Mouse (Mus musculus): ENCODE data around the gene Sost. TPM values are rescaled to one million over a fixed set of nuclear protein-coding genes. Genes with fewer than 3 reads are reported as not detected.

The Sost gene
- 0.25 TPM for polyA plus RNA-seq (2012; fragmentation: generic; extraction: Trizol)

DNA sequence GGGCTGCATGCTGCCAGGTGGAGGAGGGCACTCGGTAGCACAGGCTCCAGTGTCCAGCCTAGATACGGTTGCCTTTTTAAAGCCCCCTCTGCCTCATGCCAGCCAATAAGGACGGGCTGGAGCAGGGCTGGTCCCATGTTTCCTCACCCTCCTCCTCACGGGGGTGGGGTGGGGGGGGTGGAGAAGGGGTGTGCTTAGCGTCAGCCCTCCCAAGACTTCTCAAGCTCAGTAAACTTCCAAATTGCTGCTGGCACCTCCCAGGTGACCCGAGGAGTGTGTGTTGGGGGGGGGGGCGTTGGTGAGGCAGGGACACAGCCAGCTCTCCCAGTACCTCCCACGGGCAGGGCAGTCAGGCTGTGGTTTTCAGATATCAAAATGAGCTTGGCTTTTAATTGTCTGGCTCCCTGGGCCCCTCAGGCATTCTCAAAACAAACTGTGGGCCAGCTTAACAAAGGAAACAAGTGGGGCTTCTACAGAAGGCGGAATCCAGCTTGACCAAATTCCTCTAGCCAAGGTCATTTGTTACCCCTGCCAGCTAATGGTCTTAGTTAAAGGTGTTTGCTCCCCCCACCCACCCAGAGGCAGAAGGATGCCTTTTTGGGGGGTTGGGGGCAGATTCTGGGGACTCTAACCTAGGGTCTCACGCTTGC lies at the start of gene Sost:
Sost (minus strand) TSS at position 51 of the 650 bp plus-strand sequence.
- Histone ChIP-seq H3K27me3 (ENCODE audit: control insufficient read depth, insufficient read depth, insufficient read length) (peaks cover 53% of the 10 kb centered on the region), H3ac (ENCODE audit: control insufficient read depth, insufficient read length) (no peak within 1 kb of the TSS), H3K36me3 (ENCODE audit: control insufficient read depth, insufficient read depth) (no peaks in the 10 kb centered on the region), H3K79me2 (ENCODE audit: control insufficient read depth, insufficient read depth) (no peaks in the 10 kb centered on the region), H3K4me3 (no peak within 1 kb of the TSS), H3K4me2 (ENCODE audit: low read depth) (no peak within 1 kb of the TSS)
- TF ChIP-seq E2F4 (IDR thresholded peaks at IDR 0.05; ENCODE audit: insufficient read depth) (no peak), POLR2A (IDR thresholded peaks at IDR 0.05; ENCODE audit: insufficient read length, low read depth) (no peak), USF1 (IDR thresholded peaks at IDR 0.05; ENCODE audit: low read depth) (no peak), MYOD1 (IDR thresholded peaks at IDR 0.05; ENCODE audit: control insufficient read depth in 1 of 3, insufficient read length in 2 of 3, low read depth in 2 of 3) (no peak), SRF (IDR thresholded peaks at IDR 0.05; ENCODE audit: control insufficient read depth, insufficient read length, low read depth) (no peak), POLR2AphosphoS2 (IDR thresholded peaks at IDR 0.05; ENCODE audit: insufficient read length, low read depth) (no peak), TCF12 (IDR thresholded peaks at IDR 0.05; ENCODE audit: insufficient read depth, poor library complexity, severe bottlenecking) (no peak), MAX (IDR thresholded peaks at IDR 0.05; ENCODE audit: low read depth) (no peak), TCF3 (IDR thresholded peaks at IDR 0.05; ENCODE audit: insufficient read length, low read depth) (no peak), CEBPB (IDR thresholded peaks at IDR 0.05; ENCODE audit: insufficient read depth, poor library complexity, severe bottlenecking) (no peak), REST (IDR thresholded peaks at IDR 0.05; ENCODE audit: insufficient read depth, insufficient read length) (no peak), MYOG (IDR thresholded peaks at IDR 0.05; ENCODE audit: control insufficient read depth in 1 of 3, insufficient read depth in 1 of 3, insufficient read length in 2 of 3, low read depth in 2 of 3) (no peak)

DNA sequence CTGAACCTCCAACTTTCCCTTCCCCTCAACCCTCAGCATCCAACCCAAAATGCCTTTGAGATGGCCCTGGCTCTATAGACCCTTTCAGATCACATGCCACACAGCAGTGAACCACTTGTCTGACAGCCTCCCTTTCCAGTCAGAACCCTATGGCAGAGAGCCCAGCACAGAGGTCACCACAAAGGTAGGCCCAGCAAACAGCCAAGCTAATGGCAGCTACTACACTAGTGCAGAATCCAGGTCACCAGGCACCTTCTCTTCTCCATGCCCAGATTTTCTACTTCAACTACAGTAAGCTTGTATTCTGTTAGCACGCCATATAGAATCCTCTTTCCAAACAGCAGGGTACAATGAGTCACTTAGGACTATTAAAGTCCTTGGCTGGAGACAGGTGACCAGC lies 49.3 kb upstream of the Sost start:
- H3ac ChIP-seq (ENCODE audit: control insufficient read depth, insufficient read length): no peak overlapping the region
- no peaks in the 10 kb centered on the region for H3K79me2 ChIP-seq (ENCODE audit: control insufficient read depth, insufficient read depth)
- H3K4me3 ChIP-seq: no peak overlapping the region
- TF ChIP-seq MAX (IDR thresholded peaks at IDR 0.05; ENCODE audit: low read depth): no peak
- no peak overlapping the region for H3K4me2 ChIP-seq (ENCODE audit: low read depth)
- peaks cover 16% of the 10 kb centered on the region for H3K27me3 ChIP-seq (ENCODE audit: control insufficient read depth, insufficient read depth, insufficient read length)
- H3K36me3 ChIP-seq (ENCODE audit: control insufficient read depth, insufficient read depth): no peaks in the 10 kb centered on the region

DNA sequence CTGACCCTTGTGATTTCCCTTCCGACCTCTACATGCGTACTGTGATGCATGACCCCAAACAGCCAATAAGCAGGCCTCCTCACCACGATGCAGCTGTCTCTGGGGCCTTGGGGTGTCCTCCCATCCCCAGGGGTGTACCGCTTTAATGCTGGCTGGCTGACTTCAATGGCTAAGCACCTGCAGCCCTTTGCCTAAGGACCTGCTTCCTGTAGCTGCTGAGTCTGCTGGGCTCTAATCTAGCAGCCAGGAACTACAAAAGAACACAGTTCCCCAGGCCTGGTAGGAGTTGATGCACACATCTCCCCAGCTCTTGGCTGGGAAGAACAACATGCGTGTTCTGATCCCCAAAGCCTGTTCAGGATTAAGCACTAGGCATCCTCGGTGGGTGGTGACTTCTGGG lies 48.7 kb upstream of the Sost start:
- TF ChIP-seq TCF3 (IDR thresholded peaks at IDR 0.05; ENCODE audit: insufficient read length, low read depth) (no peak), MYOG (IDR thresholded peaks at IDR 0.05; ENCODE audit: control insufficient read depth in 1 of 3, insufficient read depth in 1 of 3, insufficient read length in 2 of 3, low read depth in 2 of 3) (no peak), REST (IDR thresholded peaks at IDR 0.05; ENCODE audit: insufficient read depth, insufficient read length) (no peak), E2F4 (IDR thresholded peaks at IDR 0.05; ENCODE audit: insufficient read depth) (no peak), USF1 (IDR thresholded peaks at IDR 0.05; ENCODE audit: low read depth) (no peak)
- no peak overlapping the region for H3K4me3 ChIP-seq
- no peaks in the 10 kb centered on the region for H3K36me3 ChIP-seq (ENCODE audit: control insufficient read depth, insufficient read depth)
- H3K27me3 ChIP-seq (ENCODE audit: control insufficient read depth, insufficient read depth, insufficient read length): peaks cover 18% of the 10 kb centered on the region
- H3K4me2 ChIP-seq (ENCODE audit: low read depth): no peak overlapping the region
- H3K79me2 ChIP-seq (ENCODE audit: control insufficient read depth, insufficient read depth): no peaks in the 10 kb centered on the region
- H3ac ChIP-seq (ENCODE audit: control insufficient read depth, insufficient read length): no peak overlapping the region

DNA sequence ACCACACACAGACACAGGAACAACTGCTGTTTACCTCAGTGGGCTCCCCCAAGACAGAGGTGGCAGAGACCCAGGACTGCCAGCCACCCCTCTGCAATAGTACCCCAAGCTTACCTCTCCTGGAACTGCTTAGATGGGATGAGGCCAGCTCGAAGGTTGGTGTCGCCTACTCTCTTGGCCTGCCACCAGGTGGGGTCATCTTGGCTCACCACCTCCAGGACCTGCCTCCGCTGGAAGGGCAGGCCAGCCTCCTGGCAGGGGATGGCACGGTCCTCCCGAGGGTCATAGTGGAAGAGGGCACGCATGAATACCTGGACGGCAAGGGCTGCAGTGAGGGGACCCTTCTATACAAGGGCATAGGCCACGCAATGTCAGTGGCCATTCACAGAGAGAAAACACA lies 46.4 kb upstream of the Sost start:
- Histone ChIP-seq H3ac (ENCODE audit: control insufficient read depth, insufficient read length) (no peak overlapping the region), H3K36me3 (ENCODE audit: control insufficient read depth, insufficient read depth) (no peaks in the 10 kb centered on the region), H3K4me3 (no peak overlapping the region), H3K27me3 (ENCODE audit: control insufficient read depth, insufficient read depth, insufficient read length) (peaks cover 23% of the 10 kb centered on the region), H3K4me2 (ENCODE audit: low read depth) (no peak overlapping the region), H3K79me2 (ENCODE audit: control insufficient read depth, insufficient read depth) (no peaks in the 10 kb centered on the region)
- no peak for TF ChIP-seq CEBPB (IDR thresholded peaks at IDR 0.05; ENCODE audit: insufficient read depth, poor library complexity, severe bottlenecking)
- TF ChIP-seq MYOG (IDR thresholded peaks at IDR 0.05; ENCODE audit: control insufficient read depth in 1 of 3, insufficient read depth in 1 of 3, insufficient read length in 2 of 3, low read depth in 2 of 3): no peak
- no peak for TF ChIP-seq SRF (IDR thresholded peaks at IDR 0.05; ENCODE audit: control insufficient read depth, insufficient read length, low read depth)
- no peak for TF ChIP-seq TCF3 (IDR thresholded peaks at IDR 0.05; ENCODE audit: insufficient read length, low read depth)
- TF ChIP-seq USF1 (IDR thresholded peaks at IDR 0.05; ENCODE audit: low read depth): no peak
- no peak for TF ChIP-seq TCF12 (IDR thresholded peaks at IDR 0.05; ENCODE audit: insufficient read depth, poor library complexity, severe bottlenecking)
- no peak for TF ChIP-seq MAX (IDR thresholded peaks at IDR 0.05; ENCODE audit: low read depth)
- TF ChIP-seq MYOD1 (IDR thresholded peaks at IDR 0.05; ENCODE audit: control insufficient read depth in 1 of 3, insufficient read length in 2 of 3, low read depth in 2 of 3): no peak
- no peak for TF ChIP-seq REST (IDR thresholded peaks at IDR 0.05; ENCODE audit: insufficient read depth, insufficient read length)
- TF ChIP-seq E2F4 (IDR thresholded peaks at IDR 0.05; ENCODE audit: insufficient read depth): no peak
- TF ChIP-seq POLR2AphosphoS2 (IDR thresholded peaks at IDR 0.05; ENCODE audit: insufficient read length, low read depth): no peak
- no peak for TF ChIP-seq POLR2A (IDR thresholded peaks at IDR 0.05; ENCODE audit: insufficient read length, low read depth)

DNA sequence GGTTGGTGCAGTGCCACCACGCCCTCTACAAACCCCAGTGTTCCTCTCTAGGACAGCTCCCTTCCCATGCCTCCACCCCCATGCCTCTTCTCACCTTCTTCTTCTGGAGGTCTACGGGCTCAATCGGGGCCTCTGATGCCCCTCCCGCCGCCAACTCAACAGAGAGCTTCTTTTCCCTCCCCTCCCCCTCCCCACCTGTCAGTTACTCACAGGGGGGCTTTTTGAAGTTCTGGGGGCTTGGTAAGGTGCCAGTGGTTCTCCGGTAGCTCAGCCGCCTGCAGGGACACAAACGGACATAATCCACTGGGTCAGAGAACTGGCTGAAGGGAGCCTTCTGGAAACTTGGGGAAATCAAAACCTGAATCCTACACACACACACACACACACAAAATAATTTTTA lies 44.7 kb upstream of the Sost start:
- H3K36me3 ChIP-seq (ENCODE audit: control insufficient read depth, insufficient read depth): no peaks in the 10 kb centered on the region
- H3K4me3 ChIP-seq: no peak overlapping the region
- peaks cover 26% of the 10 kb centered on the region for H3K27me3 ChIP-seq (ENCODE audit: control insufficient read depth, insufficient read depth, insufficient read length)
- H3K4me2 ChIP-seq (ENCODE audit: low read depth): no peak overlapping the region
- no peak overlapping the region for H3ac ChIP-seq (ENCODE audit: control insufficient read depth, insufficient read length)
- TF ChIP-seq MAX (IDR thresholded peaks at IDR 0.05; ENCODE audit: low read depth) (no peak), E2F4 (IDR thresholded peaks at IDR 0.05; ENCODE audit: insufficient read depth) (no peak), MYOG (IDR thresholded peaks at IDR 0.05; ENCODE audit: control insufficient read depth in 1 of 3, insufficient read depth in 1 of 3, insufficient read length in 2 of 3, low read depth in 2 of 3) (no peak), TCF12 (IDR thresholded peaks at IDR 0.05; ENCODE audit: insufficient read depth, poor library complexity, severe bottlenecking) (no peak), MYOD1 (IDR thresholded peaks at IDR 0.05; ENCODE audit: control insufficient read depth in 1 of 3, insufficient read length in 2 of 3, low read depth in 2 of 3) (no peak), TCF3 (IDR thresholded peaks at IDR 0.05; ENCODE audit: insufficient read length, low read depth) (no peak)
- no peaks in the 10 kb centered on the region for H3K79me2 ChIP-seq (ENCODE audit: control insufficient read depth, insufficient read depth)
